Mouse (Mus musculus): ENCODE measurements at regions not wholly inside any gene's neighbourhood (a gene's known extent, or its start where the extent isn't known, plus 50 kb on each side); places are given as distances from the start of the nearest gene placed in this dataset.

- intact Hi-C loops (cut with DNase I) = no loop called here
Measured at GRCm38 (mm10) chr1:143080441-143080840, 560.0 kb upstream of the B3galt2 start.

GRCm38 (mm10) chr1:143096904-143097303, 543.6 kb upstream of the B3galt2 start:
- Histone ChIP-seq H3K27ac (no peak overlapping the region), H3K4me1 (ENCODE audit: control insufficient read depth, insufficient read depth, low read length) (no peaks in the 10 kb centered on the region), H3K36me3 (ENCODE audit: control insufficient read depth, insufficient read depth, low read length) (no peaks in the 10 kb centered on the region), H3K9ac (ENCODE audit: low read depth, low read length) (no peak overlapping the region), H3K4me3 (no peak overlapping the region), H3K27me3 (ENCODE audit: control insufficient read depth, insufficient read depth, low read length) (no peaks in the 10 kb centered on the region), H3K79me2 (replicated peaks; ENCODE audit: control insufficient read depth, insufficient read depth, low read length) (no peaks in the 10 kb centered on the region)
- TF ChIP-seq POLR2A (IDR thresholded peaks at IDR 0.05; ENCODE audit: insufficient read depth, low read depth, low read length) = no peak
- no peak for TF ChIP-seq EP300 (IDR thresholded peaks at IDR 0.05; ENCODE audit: insufficient read depth, low read depth, low read length)
- intact Hi-C loops (cut with DNase I) = no loop called here
- WGBS = 88% methylated on average over 4 of the region's 4 CpGs
- no peak for DNase-seq

More at GRCm38 (mm10) chr1:143080441-143080840, 560.0 kb upstream of the B3galt2 start:
- WGBS = 71% methylated on average over 2 of the region's 2 CpGs
- Histone ChIP-seq H3K4me1 (ENCODE audit: control insufficient read depth, insufficient read depth, low read length) (no peaks in the 10 kb centered on the region), H3K79me2 (replicated peaks; ENCODE audit: control insufficient read depth, insufficient read depth, low read length) (no peaks in the 10 kb centered on the region), H3K4me3 (no peak overlapping the region), H3K27me3 (ENCODE audit: control insufficient read depth, insufficient read depth, low read length) (no peaks in the 10 kb centered on the region), H3K36me3 (ENCODE audit: control insufficient read depth, insufficient read depth, low read length) (no peaks in the 10 kb centered on the region), H3K27ac (no peak overlapping the region), H3K9ac (ENCODE audit: low read depth, low read length) (no peak overlapping the region)
- TF ChIP-seq POLR2A (IDR thresholded peaks at IDR 0.05; ENCODE audit: insufficient read depth, low read depth, low read length) = no peak
- no peak for TF ChIP-seq CTCF (IDR thresholded peaks at IDR 0.05)
- TF ChIP-seq EP300 (IDR thresholded peaks at IDR 0.05; ENCODE audit: insufficient read depth, low read depth, low read length) = no peak
- DNase-seq = no peak

- no peak overlapping the region for H3K27ac ChIP-seq
- H3K4me3 ChIP-seq = no peak overlapping the region
- TF ChIP-seq POLR2A (IDR thresholded peaks at IDR 0.05; ENCODE audit: insufficient read depth, low read depth, low read length) (no peak), EP300 (IDR thresholded peaks at IDR 0.05; ENCODE audit: insufficient read depth, low read depth, low read length) (no peak), CTCF (IDR thresholded peaks at IDR 0.05) (no peak)
Measured at GRCm38 (mm10) chr1:143098307-143098706, 542.2 kb upstream of the B3galt2 start.

GRCm38 (mm10) chr1:143122185-143122584, 518.3 kb upstream of the B3galt2 start:
- no peaks in the 10 kb centered on the region for H3K79me2 ChIP-seq (replicated peaks; ENCODE audit: control insufficient read depth, insufficient read depth, low read length)
- no peaks in the 10 kb centered on the region for H3K27me3 ChIP-seq (ENCODE audit: control insufficient read depth, insufficient read depth, low read length)
- intact Hi-C loops (cut with DNase I) = no loop called here
- DNase-seq = no peak
- TF ChIP-seq CTCF (IDR thresholded peaks at IDR 0.05) (no peak), EP300 (IDR thresholded peaks at IDR 0.05; ENCODE audit: insufficient read depth, low read depth, low read length) (no peak), POLR2A (IDR thresholded peaks at IDR 0.05; ENCODE audit: insufficient read depth, low read depth, low read length) (no peak)
- no peaks in the 10 kb centered on the region for H3K4me1 ChIP-seq (ENCODE audit: control insufficient read depth, insufficient read depth, low read length)
- no peak overlapping the region for H3K4me3 ChIP-seq
- no peaks in the 10 kb centered on the region for H3K36me3 ChIP-seq (ENCODE audit: control insufficient read depth, insufficient read depth, low read length)
- H3K27ac ChIP-seq = no peak overlapping the region
- H3K9ac ChIP-seq (ENCODE audit: low read depth, low read length) = no peak overlapping the region

More at GRCm38 (mm10) chr1:143098307-143098706, 542.2 kb upstream of the B3galt2 start:
- intact Hi-C loops (cut with DNase I) = no loop called here
- no peaks in the 10 kb centered on the region for H3K27me3 ChIP-seq (ENCODE audit: control insufficient read depth, insufficient read depth, low read length)
- H3K36me3 ChIP-seq (ENCODE audit: control insufficient read depth, insufficient read depth, low read length) = no peaks in the 10 kb centered on the region
- DNase-seq = no peak
- H3K79me2 ChIP-seq (replicated peaks; ENCODE audit: control insufficient read depth, insufficient read depth, low read length) = no peaks in the 10 kb centered on the region
- no peaks in the 10 kb centered on the region for H3K4me1 ChIP-seq (ENCODE audit: control insufficient read depth, insufficient read depth, low read length)
- no peak overlapping the region for H3K9ac ChIP-seq (ENCODE audit: low read depth, low read length)

- no peak for DNase-seq
- no peak overlapping the region for H3K27ac ChIP-seq
- TF ChIP-seq EP300 (IDR thresholded peaks at IDR 0.05; ENCODE audit: insufficient read depth, low read depth, low read length) (no peak), POLR2A (IDR thresholded peaks at IDR 0.05; ENCODE audit: insufficient read depth, low read depth, low read length) (no peak), CTCF (IDR thresholded peaks at IDR 0.05) (no peak)
- intact Hi-C loops (cut with DNase I) = no loop called here
- no peak overlapping the region for H3K4me3 ChIP-seq
- no peak overlapping the region for H3K9ac ChIP-seq (ENCODE audit: low read depth, low read length)
- no peaks in the 10 kb centered on the region for H3K27me3 ChIP-seq (ENCODE audit: control insufficient read depth, insufficient read depth, low read length)
- no peaks in the 10 kb centered on the region for H3K79me2 ChIP-seq (replicated peaks; ENCODE audit: control insufficient read depth, insufficient read depth, low read length)
- H3K36me3 ChIP-seq (ENCODE audit: control insufficient read depth, insufficient read depth, low read length) = no peaks in the 10 kb centered on the region
- no peaks in the 10 kb centered on the region for H3K4me1 ChIP-seq (ENCODE audit: control insufficient read depth, insufficient read depth, low read length)
- WGBS = 51% methylated on average over 1 of the region's 1 CpGs
Measured at GRCm38 (mm10) chr1:143130257-143130656, 510.2 kb upstream of the B3galt2 start.

GRCm38 (mm10) chr1:143132806-143133205, 507.7 kb upstream of the B3galt2 start:
- TF ChIP-seq CTCF (IDR thresholded peaks at IDR 0.05) (no peak), EP300 (IDR thresholded peaks at IDR 0.05; ENCODE audit: insufficient read depth, low read depth, low read length) (no peak), POLR2A (IDR thresholded peaks at IDR 0.05; ENCODE audit: insufficient read depth, low read depth, low read length) (no peak)
- Histone ChIP-seq H3K27ac (no peak overlapping the region), H3K4me3 (no peak overlapping the region), H3K79me2 (replicated peaks; ENCODE audit: control insufficient read depth, insufficient read depth, low read length) (no peaks in the 10 kb centered on the region), H3K4me1 (ENCODE audit: control insufficient read depth, insufficient read depth, low read length) (no peaks in the 10 kb centered on the region), H3K27me3 (ENCODE audit: control insufficient read depth, insufficient read depth, low read length) (no peaks in the 10 kb centered on the region), H3K9ac (ENCODE audit: low read depth, low read length) (no peak overlapping the region), H3K36me3 (ENCODE audit: control insufficient read depth, insufficient read depth, low read length) (no peaks in the 10 kb centered on the region)
- 72% methylated on average over 2 of the region's 2 CpGs for WGBS
- intact Hi-C loops (cut with DNase I) = no loop called here
- no peak for DNase-seq
